Mouse (Mus musculus): ENCODE data around the gene Hps6.
A peak's percentile ranks its signal among the peaks of the same experiment; 100 is the strongest.

Gene Hps6

GRCm38 (mm10) chr19:46044993-46045695 lies 41.8 kb downstream of the Hps6 start, which contains the start of gene Ldb1:
Gene Ldb1 (minus strand): TSS chr19:46045214.
- peak; percentile 96 for DNase-seq (ENCODE audit: low read depth, low spot score)

GRCm38 (mm10) chr19:46045696-46046311 lies 42.5 kb downstream of the Hps6 start:
- DNase-seq (ENCODE audit: low read depth, low spot score) = peak; percentile 95

- DNase-seq (ENCODE audit: low read depth, low spot score) = no peak
Measured at GRCm38 (mm10) chr19:46046621-46047025, 43.3 kb downstream of the Hps6 start.

- no peak for DNase-seq (ENCODE audit: low read depth, low spot score)
Measured at GRCm38 (mm10) chr19:46047426-46047825, 44.1 kb downstream of the Hps6 start.

GRCm38 (mm10) chr19:46049129-46049528 lies 45.8 kb downstream of the Hps6 start:
- peak; percentile 61 for DNase-seq (ENCODE audit: low read depth, low spot score)

- no peak for DNase-seq (ENCODE audit: low read depth, low spot score)
Measured at GRCm38 (mm10) chr19:46050462-46050861, 47.2 kb downstream of the Hps6 start.

All from ZHBTc4 (cell line).